Mouse (Mus musculus): ENCODE data around the gene Trp53bp2. TPM values are rescaled to one million over a fixed set of nuclear protein-coding genes. Genes with fewer than 3 reads are reported as not detected.

Trp53bp2 gene
- polyA plus RNA-seq, 1 experiment, result 7.1 TPM

- TF ChIP-seq GATA1 (IDR thresholded peaks at IDR 0.05; ENCODE audit: low read length), result no peak
Observed at GRCm38 (mm10) chr1:182475005-182475796, 66.2 kb downstream of the Trp53bp2 start.

DNA sequence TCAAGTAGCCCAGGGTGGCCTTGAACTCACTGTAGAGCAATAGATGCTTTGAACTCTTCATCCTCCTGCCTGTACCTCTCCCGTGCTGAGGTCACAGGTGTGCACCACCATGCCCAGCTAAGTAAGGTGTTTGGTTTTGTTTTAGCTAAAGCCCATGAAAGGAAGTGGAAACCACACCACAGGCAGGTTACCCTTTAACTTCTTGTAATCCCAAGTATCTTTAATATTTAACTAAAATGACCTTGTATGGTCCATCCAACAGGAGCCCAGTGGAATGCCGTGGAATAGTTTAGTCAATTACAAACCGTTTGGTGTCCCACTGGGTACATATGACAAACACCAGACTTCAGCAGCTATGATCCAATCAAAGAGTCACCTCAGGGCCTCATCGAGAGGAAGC lies 70.0 kb downstream of the Trp53bp2 start:
- no peak for TF ChIP-seq GATA1 (IDR thresholded peaks at IDR 0.05; ENCODE audit: low read length)

- TF ChIP-seq GATA1 (IDR thresholded peaks at IDR 0.05; ENCODE audit: low read length), result no peak
Observed at GRCm38 (mm10) chr1:182481138-182481537, 72.2 kb downstream of the Trp53bp2 start.

- TF ChIP-seq GATA1 (IDR thresholded peaks at IDR 0.05; ENCODE audit: low read length), result no peak
Observed at GRCm38 (mm10) chr1:182481646-182482295, 72.8 kb downstream of the Trp53bp2 start.

DNA sequence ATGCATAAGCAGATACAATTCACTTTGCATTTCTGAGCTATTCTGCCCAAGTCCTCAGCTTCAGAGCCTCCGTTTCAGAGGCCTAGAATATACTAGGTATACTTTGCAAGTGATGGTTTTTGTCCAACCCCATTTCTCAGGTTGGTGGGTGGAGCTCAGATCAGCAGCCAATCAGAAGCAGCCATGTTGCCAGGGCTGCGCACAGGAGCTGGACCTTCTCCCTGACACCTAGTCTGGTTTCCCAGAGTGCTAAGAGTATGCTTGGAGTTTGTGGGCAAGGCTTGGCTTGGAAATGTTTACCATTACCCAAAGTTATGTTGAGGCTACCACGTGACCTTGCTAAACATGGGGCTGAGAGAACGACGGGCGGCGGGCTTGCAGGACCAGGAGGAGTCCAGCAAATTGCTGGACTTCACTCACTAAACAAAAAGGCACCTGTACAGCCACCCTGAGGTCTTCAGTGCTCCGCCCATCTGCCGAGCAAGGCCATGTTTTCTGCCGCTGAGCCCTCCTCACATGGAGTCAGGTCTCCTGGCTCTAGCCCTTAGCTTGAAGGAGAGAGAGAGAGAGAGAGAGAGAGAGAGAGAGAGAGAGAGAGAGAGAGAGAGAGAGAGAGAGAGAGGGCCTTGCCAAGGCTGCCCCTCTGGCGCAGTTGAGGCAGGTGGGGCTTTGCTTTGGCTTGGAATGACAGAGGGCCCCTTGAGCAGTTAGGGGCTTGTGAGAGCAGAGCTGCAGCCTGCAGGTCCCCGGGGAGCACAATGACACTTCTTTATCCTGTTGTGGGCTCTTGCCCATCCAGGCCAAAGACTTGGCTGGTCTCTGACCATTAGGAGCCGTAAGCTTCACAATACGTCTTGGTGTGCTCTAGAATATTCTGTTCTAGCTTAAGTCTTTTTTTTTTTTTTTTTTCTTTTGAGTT lies 74.3 kb downstream of the Trp53bp2 start:
- TF ChIP-seq GATA1 (IDR thresholded peaks at IDR 0.05; ENCODE audit: low read length), result no peak

DNA sequence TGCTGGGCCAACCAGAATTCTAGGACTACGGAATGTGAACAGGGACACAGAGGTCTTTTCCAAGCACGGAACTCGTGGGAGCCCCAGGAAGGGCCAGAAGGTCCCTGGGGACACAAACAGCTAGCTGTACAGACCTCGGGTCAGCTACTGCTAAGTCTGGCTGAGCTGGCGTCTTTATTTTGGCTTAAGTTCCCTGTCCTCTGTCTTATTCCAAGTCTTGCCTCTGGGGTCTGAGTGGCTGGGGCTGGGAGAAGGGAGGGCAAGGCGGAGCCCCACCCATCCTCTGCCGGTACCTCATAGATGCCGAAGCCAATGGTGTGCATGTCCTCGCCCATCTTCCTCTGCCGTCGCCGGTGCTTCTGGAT lies 74.9 kb downstream of the Trp53bp2 start:
- no peak for TF ChIP-seq GATA1 (IDR thresholded peaks at IDR 0.05; ENCODE audit: low read length)

DNA sequence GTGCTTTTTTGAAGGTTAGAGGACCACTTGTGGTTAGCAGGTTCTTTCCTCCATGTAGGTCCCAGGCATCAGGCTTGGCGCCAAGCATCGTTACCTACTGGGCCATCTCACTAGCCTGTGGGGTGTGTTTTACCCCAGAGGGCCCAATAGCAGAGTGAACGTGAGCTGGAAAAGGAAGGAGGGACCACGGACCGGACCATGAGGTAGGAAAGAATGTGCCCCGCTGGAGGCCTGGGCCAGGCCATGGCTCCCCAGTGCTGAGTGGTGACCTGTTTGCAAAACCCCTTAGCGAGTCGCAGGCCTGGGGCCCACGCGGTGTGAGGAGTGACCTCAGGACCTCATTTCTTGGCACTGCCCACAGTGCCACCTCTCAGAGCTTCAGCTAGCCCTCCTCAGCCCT lies 79.5 kb downstream of the Trp53bp2 start:
- no peak for TF ChIP-seq GATA1 (IDR thresholded peaks at IDR 0.05; ENCODE audit: low read length)

DNA sequence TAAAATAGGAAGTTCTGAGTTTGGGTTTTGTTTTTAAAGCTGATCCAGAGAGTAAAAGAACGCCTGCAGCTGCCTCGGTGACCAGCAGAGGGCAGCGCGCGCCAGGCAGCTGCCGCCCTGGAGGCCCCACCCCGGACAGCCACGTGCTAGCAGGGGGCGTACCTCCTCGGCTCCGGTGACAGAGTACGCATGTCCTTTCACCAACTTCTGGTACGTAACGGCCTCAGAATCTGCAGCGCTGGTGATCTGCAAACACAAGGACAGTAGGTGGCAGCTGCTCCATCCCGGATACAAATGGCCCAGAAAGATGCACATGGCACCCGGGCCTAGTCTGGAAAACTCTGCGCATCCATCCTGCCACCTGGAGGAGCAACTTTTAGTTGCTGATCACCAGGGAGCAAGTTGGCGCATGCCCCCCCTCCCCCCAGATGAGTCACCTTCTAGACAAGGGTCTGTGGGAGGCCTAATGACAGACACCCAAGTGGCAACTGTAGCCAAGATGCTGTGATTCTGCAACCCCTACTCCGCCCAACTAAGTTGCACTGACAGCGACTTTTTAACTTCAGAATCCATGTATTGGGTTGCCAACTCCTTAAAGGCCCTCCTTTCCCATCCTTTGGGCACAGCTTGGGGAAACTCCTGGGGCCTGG lies 81.0 kb downstream of the Trp53bp2 start:
- TF ChIP-seq GATA1 (IDR thresholded peaks at IDR 0.05; ENCODE audit: low read length), result no peak

GRCm38 (mm10) chr1:182490568-182490967 lies 81.6 kb downstream of the Trp53bp2 start:
- TF ChIP-seq GATA1 (IDR thresholded peaks at IDR 0.05; ENCODE audit: low read length), result no peak

DNA sequence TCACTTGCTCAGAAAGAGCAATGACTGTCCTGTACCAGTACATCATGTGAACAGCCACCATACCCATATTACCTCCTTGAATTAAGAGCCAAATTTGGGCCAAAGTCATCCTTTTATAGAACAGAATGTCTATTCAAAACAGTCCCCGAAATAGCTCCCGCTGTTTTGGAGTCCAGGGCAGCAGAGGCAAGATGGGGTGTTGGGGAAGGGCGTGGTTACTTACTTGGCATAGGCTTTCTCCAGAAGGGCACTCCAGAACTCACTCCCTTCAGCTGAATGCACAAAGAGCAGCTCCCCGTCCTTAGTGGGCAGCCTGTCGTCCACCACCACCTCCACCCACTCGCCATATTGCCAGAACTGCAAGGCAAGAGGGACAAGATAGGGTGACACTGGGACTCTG lies 82.9 kb downstream of the Trp53bp2 start:
- TF ChIP-seq GATA1 (IDR thresholded peaks at IDR 0.05; ENCODE audit: low read length), result no peak

DNA sequence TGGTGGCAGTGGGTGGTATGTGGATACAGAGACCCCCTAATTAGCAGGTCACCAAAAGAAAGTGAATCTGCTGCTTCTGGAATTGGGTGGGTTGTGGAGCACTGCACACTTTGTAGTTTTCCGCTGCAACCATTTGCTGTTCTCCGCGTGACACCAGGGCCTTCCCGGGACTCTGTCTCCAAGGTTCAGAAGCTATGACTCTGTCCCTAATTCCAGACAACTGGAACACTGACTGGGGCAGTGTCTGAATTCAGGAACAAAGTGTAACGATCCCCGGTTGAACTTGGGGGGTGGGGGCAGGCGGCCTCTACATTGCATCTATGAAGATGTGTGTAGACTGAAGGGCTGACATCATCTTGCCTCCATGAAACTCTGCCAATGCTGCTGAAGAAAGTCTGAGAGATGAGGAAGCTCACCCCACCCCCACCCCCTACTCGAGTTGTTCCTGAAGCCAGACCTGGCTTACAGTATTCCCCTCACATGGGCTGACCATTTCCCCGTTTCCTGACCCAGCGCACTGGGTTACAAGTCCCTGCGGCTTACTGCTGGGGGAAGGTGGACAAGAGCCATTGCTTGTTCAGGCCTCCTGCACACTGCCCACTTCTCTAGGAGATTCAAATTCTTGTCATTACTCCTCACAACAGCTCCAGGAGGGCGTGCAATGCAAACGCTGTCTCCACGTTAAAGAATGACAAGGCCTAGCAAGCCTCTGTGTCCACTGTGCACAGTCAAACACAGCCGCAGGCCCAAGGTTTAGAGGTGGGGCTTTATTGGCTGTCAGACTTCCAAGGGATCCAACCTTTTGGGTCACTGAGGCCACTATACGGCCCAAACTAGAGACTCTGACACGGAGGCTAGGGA lies 85.5 kb downstream of the Trp53bp2 start:
- TF ChIP-seq GATA1 (IDR thresholded peaks at IDR 0.05; ENCODE audit: low read length), result no peak

DNA sequence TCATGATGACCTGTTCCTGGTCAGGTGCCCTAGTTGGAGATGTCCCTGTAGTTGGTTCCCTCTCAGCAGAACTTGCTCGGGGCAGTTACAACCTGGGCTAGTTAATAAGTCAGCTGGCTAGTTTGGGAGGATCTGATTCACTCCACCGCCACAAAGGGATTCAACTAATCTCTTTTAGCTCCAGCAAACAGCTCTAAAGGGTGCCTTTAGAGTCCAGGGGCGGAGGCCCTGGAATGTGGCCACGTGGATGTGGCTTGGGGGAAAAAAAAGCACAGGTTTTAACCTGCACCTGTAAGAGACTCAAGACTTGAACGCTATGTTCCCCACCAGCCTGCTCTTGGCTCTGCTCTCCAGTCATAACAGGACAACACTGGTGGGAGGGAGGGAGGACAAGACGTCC lies 87.7 kb downstream of the Trp53bp2 start:
- no peak for TF ChIP-seq GATA1 (IDR thresholded peaks at IDR 0.05; ENCODE audit: low read length)

DNA sequence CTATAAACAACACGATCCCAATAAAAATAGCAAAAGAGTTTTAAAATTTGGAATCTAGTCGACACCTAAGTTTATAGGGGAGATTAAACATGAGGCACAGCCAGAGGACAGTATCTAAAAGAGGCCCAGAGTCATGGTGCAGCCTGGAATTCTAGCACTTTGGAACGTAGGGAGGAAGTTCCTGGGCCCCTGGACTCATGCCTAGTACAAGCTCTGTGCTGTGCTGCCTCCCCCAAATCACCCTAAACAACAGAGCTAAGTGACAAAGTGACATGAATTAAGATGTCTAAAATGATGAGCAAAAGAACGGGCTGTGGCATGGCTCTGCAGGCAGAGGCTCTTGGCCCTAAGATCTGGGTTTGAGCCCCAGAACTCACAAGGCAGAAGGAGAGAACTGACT lies 88.8 kb downstream of the Trp53bp2 start:
- TF ChIP-seq GATA1 (IDR thresholded peaks at IDR 0.05; ENCODE audit: low read length), result no peak

- no peak for TF ChIP-seq GATA1 (IDR thresholded peaks at IDR 0.05; ENCODE audit: low read length)
Observed at GRCm38 (mm10) chr1:182499443-182500089, 90.6 kb downstream of the Trp53bp2 start.

Data from G1E-ER4 (cell line).